Mouse (Mus musculus) right cerebral cortex, postnatal 25 days (tissue): ENCODE data around the gene Hsp90ab1.
A peak's percentile ranks its signal among the peaks of the same experiment; 100 is the strongest.

Experiments
- DNase-seq: peaks from one replicate; pipeline ENCODE4 v3.0.0; 2022

The Hsp90ab1 gene

GRCm38 (mm10) chr17:45595736-45596390, 22.8 kb upstream of the Hsp90ab1 start:
- DNase-seq: no peak

GRCm38 (mm10) chr17:45594881-45595735, 22.0 kb upstream of the Hsp90ab1 start:
- peak; percentile 52 for DNase-seq

- no peak for DNase-seq
Observed at GRCm38 (mm10) chr17:45594195-45594594, 21.1 kb upstream of the Hsp90ab1 start.

- no peak for DNase-seq
Observed at GRCm38 (mm10) chr17:45593479-45593878, 20.4 kb upstream of the Hsp90ab1 start.

- no peak for DNase-seq
Observed at GRCm38 (mm10) chr17:45592606-45593431, 19.7 kb upstream of the Hsp90ab1 start.

GRCm38 (mm10) chr17:45591701-45592605, 18.9 kb upstream of the Hsp90ab1 start:
- no peak for DNase-seq

GRCm38 (mm10) chr17:45590410-45590809, 17.3 kb upstream of the Hsp90ab1 start:
- no peak for DNase-seq

GRCm38 (mm10) chr17:45589844-45590243, 16.8 kb upstream of the Hsp90ab1 start:
- no peak for DNase-seq

- no peak for DNase-seq
Observed at GRCm38 (mm10) chr17:45589236-45589635, 16.2 kb upstream of the Hsp90ab1 start.

GRCm38 (mm10) chr17:45588370-45588769, 15.3 kb upstream of the Hsp90ab1 start:
- no peak for DNase-seq

- DNase-seq: no peak
Observed at GRCm38 (mm10) chr17:45586449-45586837, 13.4 kb upstream of the Hsp90ab1 start.

GRCm38 (mm10) chr17:45585725-45586448, 12.8 kb upstream of the Hsp90ab1 start:
- DNase-seq: no peak

GRCm38 (mm10) chr17:45584939-45585678, 12.0 kb upstream of the Hsp90ab1 start:
- DNase-seq: peak; percentile 52

GRCm38 (mm10) chr17:45584096-45584896, 11.2 kb upstream of the Hsp90ab1 start:
- DNase-seq: peak; percentile 38

GRCm38 (mm10) chr17:45582715-45583355, 9.8 kb upstream of the Hsp90ab1 start:
- no peak for DNase-seq

- no peak for DNase-seq
Observed at GRCm38 (mm10) chr17:45582188-45582587, 9.1 kb upstream of the Hsp90ab1 start.

- DNase-seq: peak; percentile 51
Observed at GRCm38 (mm10) chr17:45581567-45581983, 8.5 kb upstream of the Hsp90ab1 start.

- DNase-seq: no peak
Observed at GRCm38 (mm10) chr17:45580958-45581477, 7.9 kb upstream of the Hsp90ab1 start.

GRCm38 (mm10) chr17:45579554-45579953, 6.5 kb upstream of the Hsp90ab1 start:
- DNase-seq: no peak
